Mouse (Mus musculus): Measurements from ENCODE around the gene Rasal2.

GRCm38 (mm10) chr1:157267894-157268293, 144.5 kb downstream of the Rasal2 start:
- TF ChIP-seq FLI1 (IDR thresholded peaks at IDR 0.05; ENCODE audit: low read length) (no peak), GATA1 (IDR thresholded peaks at IDR 0.05; ENCODE audit: borderline replicate concordance, low read length) (no peak)

Data from megakaryocyte, embryonic 14.5 days (primary cell).